Mouse (Mus musculus) forebrain, embryonic 16.5 days (tissue): ENCODE measurements around the gene Mob3b. TPM values are rescaled to one million over a fixed set of nuclear protein-coding genes. Genes with fewer than 3 reads are reported as not detected.
A peak's percentile ranks its signal among the peaks of the same experiment; 100 is the strongest.

Experiments
- ATAC-seq: fragments of 200-750 bp; cut with Nextera tagmentation; 2 replicates; pipeline ENCODE4 v1.8.0; 2017; ENCODE audit warnings: mild to moderate bottlenecking, moderate library complexity
- H3K27ac ChIP-seq: fragments of 300-500 bp; sonication (generic); 2 replicates; pipeline ENCODE4 v1.5.1; 2014; ENCODE audit warnings: low read length, control low read depth
- H3K27me3 ChIP-seq: fragments of 300-500 bp; sonication (generic); replicated peaks from 2 replicates; pipeline ENCODE4 v1.6.1; 2014; ENCODE audit warnings: low read length; ENCODE audit not compliant: control insufficient read depth, insufficient read depth
- H3K36me3 ChIP-seq: fragments of 300-500 bp; sonication (generic); 2 replicates; pipeline ENCODE4 v1.6.1; 2014; ENCODE audit not compliant: control insufficient read depth, insufficient read depth
- H3K4me1 ChIP-seq: fragments of 300-500 bp; sonication (generic); replicated peaks from 2 replicates; pipeline ENCODE4 v1.6.1; 2014; ENCODE audit warnings: low read length; ENCODE audit not compliant: control insufficient read depth, insufficient read depth
- H3K4me2 ChIP-seq: fragments of 300-500 bp; sonication (generic); 2 replicates; pipeline ENCODE4 v1.6.1; 2014; ENCODE audit warnings: mild to moderate bottlenecking, low read length, control low read depth
- H3K4me3 ChIP-seq: fragments of 300-500 bp; sonication (generic); replicated peaks from 2 replicates; pipeline ENCODE4 v1.5.1; 2014; ENCODE audit warnings: mild to moderate bottlenecking, low read length, control low read depth
- H3K9ac ChIP-seq: fragments of 300-500 bp; sonication (generic); replicated peaks from 2 replicates; pipeline ENCODE4 v1.6.1; 2014; ENCODE audit warnings: low read depth, low read length, control low read depth
- H3K9me3 ChIP-seq: fragments of 300-500 bp; sonication (generic); 2 replicates; pipeline ENCODE4 v1.6.1; 2016; ENCODE audit warnings: low read length; ENCODE audit not compliant: control insufficient read depth
- WGBS: fragments of 180-500 bp; shearing (Covaris S2); extraction: QIAGEN DNeasy Blood & Tissue Kit; methylation state at CpG from one replicate; pipeline ENCODE4 v1.1.7; 2014; 5-methylcytosine and 5-hydroxymethylcytosine counted together
- polyA plus RNA-seq: library from polyadenylated mRNA; unstranded; fragments of >200 nt; fragmentation: Nextera tagmentation; extraction: Ambion mirVana; gene quantifications from 2 replicates; pipeline ENCODE4 v1.2.1, GENCODE M21; 2015

The Mob3b gene
- polyA plus RNA-seq, 1 experiment from 2014 or later = 4.3 TPM

- H3K4me1 ChIP-seq = peaks cover 30% of the 10 kb centered on the region
- H3K27ac ChIP-seq = peak overlapping the region; percentile 84
- WGBS = 51% methylated on average over 22 of the region's 22 CpGs
- peak; percentile 21 for ATAC-seq
- H3K4me2 ChIP-seq = peak overlapping the region; percentile 49
- H3K4me3 ChIP-seq = no peak overlapping the region
- no peaks in the 10 kb centered on the region for H3K9me3 ChIP-seq
- H3K36me3 ChIP-seq = no peaks in the 10 kb centered on the region
- no peaks in the 10 kb centered on the region for H3K27me3 ChIP-seq
- no peak overlapping the region for H3K9ac ChIP-seq
Observed at GRCm38 (mm10) chr4:34991891-34992865, 165.1 kb downstream of the Mob3b start.

- Histone ChIP-seq H3K9ac (0 out of 2 replicates have a peak overlapping the region, but pooled peaks have one; percentile 6), H3K27me3 (no peaks in the 10 kb centered on the region), H3K27ac (peak overlapping the region; percentile 18; the same call in 1 of the 2 replicates), H3K9me3 (no peaks in the 10 kb centered on the region), H3K36me3 (no peaks in the 10 kb centered on the region), H3K4me3 (no peak overlapping the region), H3K4me1 (peaks cover 30% of the 10 kb centered on the region), H3K4me2 (no peak overlapping the region)
- no peak for ATAC-seq
- 58% methylated on average over 10 of the region's 10 CpGs for WGBS
Observed at GRCm38 (mm10) chr4:34991116-34991515, 166.2 kb downstream of the Mob3b start.

- H3K4me3 ChIP-seq = no peak overlapping the region
- H3K27ac ChIP-seq = no peak overlapping the region
- H3K9ac ChIP-seq = no peak overlapping the region
- H3K4me2 ChIP-seq = no peak overlapping the region
- 91% methylated on average over 9 of the region's 9 CpGs for WGBS
- H3K9me3 ChIP-seq = no peaks in the 10 kb centered on the region
- ATAC-seq = no peak
- peaks cover 30% of the 10 kb centered on the region for H3K4me1 ChIP-seq
- no peaks in the 10 kb centered on the region for H3K27me3 ChIP-seq
- H3K36me3 ChIP-seq = no peaks in the 10 kb centered on the region
Observed at GRCm38 (mm10) chr4:34990659-34991058, 166.6 kb downstream of the Mob3b start.

- H3K4me2 ChIP-seq = no peak overlapping the region
- H3K9me3 ChIP-seq = no peaks in the 10 kb centered on the region
- no peak overlapping the region for H3K9ac ChIP-seq
- peaks cover 13% of the 10 kb centered on the region for H3K4me1 ChIP-seq
- no peak for ATAC-seq
- H3K4me3 ChIP-seq = no peak overlapping the region
- no peak overlapping the region for H3K27ac ChIP-seq
- 96% methylated on average over 4 of the region's 4 CpGs for WGBS
- no peaks in the 10 kb centered on the region for H3K36me3 ChIP-seq
- H3K27me3 ChIP-seq = no peaks in the 10 kb centered on the region
Observed at GRCm38 (mm10) chr4:34987568-34987967, 169.7 kb downstream of the Mob3b start.

- no peak for ATAC-seq
- Histone ChIP-seq H3K36me3 (no peaks in the 10 kb centered on the region), H3K4me3 (no peak overlapping the region), H3K4me2 (no peak overlapping the region), H3K27me3 (no peaks in the 10 kb centered on the region), H3K4me1 (peaks cover 8% of the 10 kb centered on the region), H3K9me3 (no peaks in the 10 kb centered on the region), H3K9ac (no peak overlapping the region), H3K27ac (no peak overlapping the region)
- WGBS = 94% methylated on average over 12 of the region's 12 CpGs
Observed at GRCm38 (mm10) chr4:34987109-34987508, 170.2 kb downstream of the Mob3b start.

GRCm38 (mm10) chr4:34986647-34987046, 170.6 kb downstream of the Mob3b start:
- 83% methylated on average over 4 of the region's 4 CpGs for WGBS

GRCm38 (mm10) chr4:34984377-34984776, 172.9 kb downstream of the Mob3b start:
- Histone ChIP-seq H3K9me3 (no peaks in the 10 kb centered on the region), H3K4me1 (peaks cover 17% of the 10 kb centered on the region), H3K4me3 (no peak overlapping the region), H3K4me2 (no peak overlapping the region), H3K27me3 (no peaks in the 10 kb centered on the region), H3K27ac (no peak overlapping the region), H3K9ac (no peak overlapping the region), H3K36me3 (no peaks in the 10 kb centered on the region)
- 93% methylated on average over 4 of the region's 4 CpGs for WGBS
- no peak for ATAC-seq

More at GRCm38 (mm10) chr4:34986647-34987046, 170.6 kb downstream of the Mob3b start:
- Histone ChIP-seq H3K4me2 (no peak overlapping the region), H3K27ac (no peak overlapping the region), H3K36me3 (no peaks in the 10 kb centered on the region), H3K4me1 (peaks cover 6% of the 10 kb centered on the region), H3K4me3 (no peak overlapping the region), H3K27me3 (no peaks in the 10 kb centered on the region), H3K9me3 (no peaks in the 10 kb centered on the region), H3K9ac (no peak overlapping the region)
- no peak for ATAC-seq

- H3K27ac ChIP-seq = no peak overlapping the region
- no peak overlapping the region for H3K9ac ChIP-seq
- 92% methylated on average over 6 of the region's 6 CpGs for WGBS
- peaks cover 17% of the 10 kb centered on the region for H3K4me1 ChIP-seq
- H3K4me2 ChIP-seq = no peak overlapping the region
- no peaks in the 10 kb centered on the region for H3K9me3 ChIP-seq
- ATAC-seq = no peak
- no peak overlapping the region for H3K4me3 ChIP-seq
- H3K36me3 ChIP-seq = no peaks in the 10 kb centered on the region
- H3K27me3 ChIP-seq = no peaks in the 10 kb centered on the region
Observed at GRCm38 (mm10) chr4:34983511-34983910, 173.8 kb downstream of the Mob3b start.

GRCm38 (mm10) chr4:34981301-34982172, 175.7 kb downstream of the Mob3b start:
- Histone ChIP-seq H3K27ac (no peak overlapping the region), H3K9me3 (no peaks in the 10 kb centered on the region), H3K4me2 (no peak overlapping the region), H3K4me1 (peaks cover 19% of the 10 kb centered on the region), H3K9ac (no peak overlapping the region), H3K4me3 (no peak overlapping the region), H3K36me3 (no peaks in the 10 kb centered on the region), H3K27me3 (no peaks in the 10 kb centered on the region)
- ATAC-seq = peak; percentile 72; the same call in 1 of the 2 replicates
- WGBS = 56% methylated on average over 8 of the region's 8 CpGs
